Mouse (Mus musculus) CH12.LX (cell line): ENCODE measurements around the gene Golgb1.

ENCODE experiments used
- CTCF ChIP-seq, 2 experiments: IDR thresholded peaks in 1 of 2; conservative IDR thresholded peaks in 1 of 2; 2 replicates each; pipeline ENCODE4 v1.5.1; 2011 to 2012; ENCODE audit warnings: low read depth in 2 of 2, low read length in 2 of 2, improper control_type of control experiment in 1 of 2, inconsistent platforms in 1 of 2, mild to moderate bottlenecking in 1 of 2, moderate library complexity in 1 of 2
- EP300 ChIP-seq: IDR thresholded peaks from 2 replicates; pipeline ENCODE4 v1.6.1; 2011; ENCODE audit warnings: low read length, improper control_type of control experiment
- KAT2A ChIP-seq: IDR thresholded peaks from 2 replicates; pipeline ENCODE4 v1.6.1; 2012; ENCODE audit warnings: low read length, improper control_type of control experiment, inconsistent platforms; ENCODE audit not compliant: insufficient replicate concordance
- MAX ChIP-seq: IDR thresholded peaks from 2 replicates; pipeline ENCODE4 v1.6.1; 2011; ENCODE audit warnings: low read length, improper control_type of control experiment
- NELFE ChIP-seq: IDR thresholded peaks from 2 replicates; pipeline ENCODE4 v1.6.1; 2011; ENCODE audit warnings: low read depth, low read length, improper control_type of control experiment
- POLR2A ChIP-seq: IDR thresholded peaks from 2 replicates; pipeline ENCODE4 v1.6.1; 2011; ENCODE audit warnings: low read depth, mild to moderate bottlenecking, improper control_type of control experiment, low read length
- TBP ChIP-seq: conservative IDR thresholded peaks from 2 replicates; pipeline ENCODE4 v1.6.1; 2011; ENCODE audit warnings: low read depth, low read length, improper control_type of control experiment
- UBTF ChIP-seq: IDR thresholded peaks from 2 replicates; pipeline ENCODE4 v1.6.1; 2012; ENCODE audit warnings: low read depth, mild to moderate bottlenecking, inconsistent platforms, low read length, improper control_type of control experiment, moderate library complexity
- USF1 ChIP-seq: IDR thresholded peaks from 2 replicates; pipeline ENCODE4 v1.6.1; 2014; ENCODE audit warnings: low read depth, mild to moderate bottlenecking, inconsistent platforms, low read length, improper control_type of control experiment
- ZC3H11A ChIP-seq: IDR thresholded peaks from 2 replicates; pipeline ENCODE4 v1.6.1; 2012; ENCODE audit warnings: low read depth, mild to moderate bottlenecking, inconsistent platforms, low read length, improper control_type of control experiment

GRCm38 (mm10) chr16:36921980-36922379 lies 47.0 kb downstream of the Golgb1 start:
- TF ChIP-seq MAX = no peak
- no peak for TF ChIP-seq POLR2A
- TF ChIP-seq CTCF (conservative IDR thresholded peaks at IDR 0.05 in 1 of 2, IDR thresholded peaks at IDR 0.05 in 1 of 2; ENCODE audit: low read depth in 2 of 2, low read length in 2 of 2) = no peak
- TF ChIP-seq USF1 = no peak
- no peak for TF ChIP-seq ZC3H11A
- TF ChIP-seq KAT2A = no peak
- TF ChIP-seq EP300 = no peak
- no peak for TF ChIP-seq TBP
- no peak for TF ChIP-seq UBTF
- TF ChIP-seq NELFE = no peak
